Mouse (Mus musculus) forebrain, postnatal 0 days (tissue): ENCODE results near the gene Rbm7. TPM values are rescaled to one million over a fixed set of nuclear protein-coding genes. Genes with fewer than 3 reads are reported as not detected.
A peak's percentile ranks its signal among the peaks of the same experiment; 100 is the strongest.

Source experiments
- ATAC-seq: fragments of 200-750 bp; cut with Nextera tagmentation; 2 replicates; pipeline ENCODE4 v1.8.0; 2017; ENCODE audit warnings: mild to moderate bottlenecking, moderate library complexity
- DNase-seq: peaks from one replicate; pipeline ENCODE4 v3.0.0-alpha.2; 2015
- H3K27ac ChIP-seq: fragments of 300-500 bp; sonication (generic); 2 replicates; pipeline ENCODE4 v1.5.1; 2014; ENCODE audit warnings: low read depth, mild to moderate bottlenecking, antibody characterized with exemption, low read length, moderate library complexity, mixed read lengths
- H3K27me3 ChIP-seq: fragments of 300-500 bp; sonication (generic); 2 replicates; pipeline ENCODE4 v1.6.1; 2014; ENCODE audit warnings: mild to moderate bottlenecking, low read length, mixed read lengths; ENCODE audit not compliant: insufficient read depth
- H3K36me3 ChIP-seq: fragments of 300-500 bp; sonication (generic); 2 replicates; pipeline ENCODE4 v1.6.1; 2014; ENCODE audit warnings: mild to moderate bottlenecking, moderate library complexity; ENCODE audit not compliant: insufficient read depth
- H3K4me1 ChIP-seq: fragments of 300-500 bp; sonication (generic); 2 replicates; pipeline ENCODE4 v1.6.1; 2014; ENCODE audit warnings: antibody characterized with exemption; ENCODE audit not compliant: insufficient read depth
- H3K4me2 ChIP-seq: fragments of 300-500 bp; sonication (generic); 2 replicates; pipeline ENCODE4 v1.6.1; 2014; ENCODE audit warnings: low read depth, mild to moderate bottlenecking, moderate library complexity
- H3K4me3 ChIP-seq: fragments of 300-500 bp; sonication (generic); 2 replicates; pipeline ENCODE4 v1.5.1; 2014; ENCODE audit warnings: low read depth, low read length, mixed read lengths
- H3K9ac ChIP-seq: fragments of 300-500 bp; sonication (generic); 2 replicates; pipeline ENCODE4 v1.6.1; 2014; ENCODE audit warnings: mild to moderate bottlenecking
- H3K9me3 ChIP-seq: fragments of 300-500 bp; sonication (generic); 2 replicates; pipeline ENCODE4 v1.6.1; 2016; ENCODE audit warnings: low read length
- CTCF ChIP-seq: sonication (generic); IDR thresholded peaks from 2 replicates; pipeline ENCODE4 v1.5.1; 2016; ENCODE audit warnings: antibody characterized with exemption, control low read depth, low read depth
- WGBS: fragments of 180-500 bp; shearing (Covaris S2); extraction: QIAGEN DNeasy Blood & Tissue Kit; methylation state at CpG from one replicate; pipeline ENCODE4 v1.1.7; 2014; 5-methylcytosine and 5-hydroxymethylcytosine counted together
- microRNA-seq, 2 experiments: library from miRNA; unstranded; fragments of <30 nt; microRNA quantifications; one replicate each; pipeline ENCODE4; 2016
- polyA plus RNA-seq: library from polyadenylated mRNA; unstranded; fragments of >200 nt; fragmentation: Nextera tagmentation; extraction: Ambion mirVana; gene quantifications from 2 replicates; pipeline ENCODE4 v1.2.1, GENCODE M21; 2015
- total RNA-seq: library from RNA; depleted of rRNA; stranded (reverse); fragments of >200 nt; gene quantifications from 2 replicates; pipeline ENCODE4 v1.2.3, GENCODE M21; 2014; rRNA removed

Rbm7 gene
- total and polyA plus RNA-seq, 2 experiments from 2014 or later, result 74.4 to 86.8 TPM

DNA sequence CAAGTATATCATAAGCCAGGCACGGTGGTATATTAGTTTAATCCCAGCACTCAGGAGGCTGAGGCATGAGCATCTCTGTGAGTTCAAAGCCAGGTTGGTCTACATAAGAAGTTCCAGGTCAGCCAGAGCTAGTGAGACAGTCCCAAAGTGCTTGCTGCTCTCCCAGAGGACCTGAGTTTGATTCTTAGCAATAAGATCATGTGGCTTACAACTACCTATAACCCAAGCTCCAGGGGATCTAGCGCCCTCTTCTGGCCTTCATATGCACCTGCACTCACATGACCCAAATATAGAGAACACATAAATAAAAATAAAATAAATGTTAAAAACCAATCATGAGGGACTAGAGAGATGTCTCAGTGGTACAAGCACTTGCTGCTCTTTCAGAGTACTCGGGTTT is 36.2 kb downstream of the Rbm7 start:
- H3K9ac ChIP-seq, result no peak overlapping the region
- 72% methylated on average over 3 of the region's 3 CpGs for WGBS
- H3K36me3 ChIP-seq, result no peaks in the 10 kb centered on the region
- TF ChIP-seq CTCF, result peak; percentile 32
- H3K4me1 ChIP-seq, result no peaks in the 10 kb centered on the region
- no peak overlapping the region for H3K27ac ChIP-seq
- H3K4me3 ChIP-seq, result no peak overlapping the region
- no peak overlapping the region for H3K4me2 ChIP-seq
- no peak for DNase-seq
- no peaks in the 10 kb centered on the region for H3K9me3 ChIP-seq
- no peaks in the 10 kb centered on the region for H3K27me3 ChIP-seq
- ATAC-seq, result no peak

GRCm38 (mm10) chr9:48455961-48456360 is 39.1 kb downstream of the Rbm7 start:
- WGBS, result 85% methylated on average over 3 of the region's 3 CpGs
- no peak overlapping the region for H3K27ac ChIP-seq
- H3K4me2 ChIP-seq, result no peak overlapping the region
- H3K4me1 ChIP-seq, result no peaks in the 10 kb centered on the region
- H3K9ac ChIP-seq, result no peak overlapping the region
- no peak overlapping the region for H3K4me3 ChIP-seq
- ATAC-seq, result no peak
- H3K36me3 ChIP-seq, result no peaks in the 10 kb centered on the region
- no peaks in the 10 kb centered on the region for H3K27me3 ChIP-seq
- H3K9me3 ChIP-seq, result no peaks in the 10 kb centered on the region
- no peak for DNase-seq
- TF ChIP-seq CTCF, result no peak

- H3K4me2 ChIP-seq, result no peak overlapping the region
- no peaks in the 10 kb centered on the region for H3K9me3 ChIP-seq
- no peaks in the 10 kb centered on the region for H3K36me3 ChIP-seq
- no peak overlapping the region for H3K27ac ChIP-seq
- H3K4me3 ChIP-seq, result no peak overlapping the region
- no peak for TF ChIP-seq CTCF
- no peaks in the 10 kb centered on the region for H3K27me3 ChIP-seq
- DNase-seq (no peak), ATAC-seq (no peak)
- no peaks in the 10 kb centered on the region for H3K4me1 ChIP-seq
- 89% methylated on average over 17 of the region's 17 CpGs for WGBS
- no peak overlapping the region for H3K9ac ChIP-seq
These were observed 45.0 kb downstream of the Rbm7 start for GRCm38 (mm10) chr9:48450066-48450465.

DNA sequence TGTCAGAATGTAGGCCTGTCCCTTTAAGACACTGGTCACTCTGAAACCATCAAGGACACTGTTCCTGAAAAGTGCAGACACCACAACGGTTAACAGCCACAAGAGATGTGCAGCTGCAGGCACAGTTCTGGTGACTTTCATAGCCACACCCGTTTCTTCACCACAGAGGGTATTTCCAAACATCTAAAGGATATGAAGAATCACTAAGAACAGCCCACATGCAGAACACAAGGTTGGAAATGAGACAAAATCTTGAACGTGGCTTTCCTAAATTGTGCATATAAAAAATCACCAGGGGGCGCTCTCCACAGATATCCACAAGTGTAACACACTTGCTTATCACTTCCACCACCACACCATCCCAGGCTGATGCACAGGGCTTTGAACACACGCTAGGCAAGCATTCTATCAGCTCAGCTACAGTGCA is 47.3 kb downstream of the Rbm7 start:
- Histone ChIP-seq H3K36me3 (no peaks in the 10 kb centered on the region), H3K9ac (no peak overlapping the region), H3K4me1 (no peaks in the 10 kb centered on the region), H3K4me3 (no peak overlapping the region), H3K27me3 (no peaks in the 10 kb centered on the region), H3K27ac (no peak overlapping the region), H3K4me2 (no peak overlapping the region), H3K9me3 (no peaks in the 10 kb centered on the region)
- no peak for ATAC-seq
- peak; percentile 26 for DNase-seq
- peak; percentile 54 for TF ChIP-seq CTCF
- WGBS, result 38% methylated on average over 5 of the region's 5 CpGs

DNA sequence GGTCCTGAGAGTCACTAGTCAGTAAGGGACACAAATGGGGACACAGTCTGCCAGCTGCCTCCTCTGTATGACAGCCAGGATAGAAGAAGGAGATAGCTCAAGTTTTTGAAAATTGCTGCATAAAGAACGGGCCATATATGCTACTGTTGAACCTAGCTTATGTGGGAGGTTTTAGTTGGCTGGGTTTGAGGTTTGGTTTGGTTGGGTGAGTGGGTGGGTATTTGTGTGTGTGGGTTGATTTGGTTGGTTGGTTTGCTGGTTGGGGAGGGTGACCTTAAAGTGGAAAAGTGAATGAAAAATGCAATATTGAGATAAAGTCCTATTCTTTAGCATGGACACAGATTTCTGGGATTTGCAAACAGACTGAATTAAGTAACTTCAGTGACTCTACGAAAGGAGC is 50.3 kb downstream of the Rbm7 start:
- Histone ChIP-seq H3K27me3 (no peaks in the 10 kb centered on the region), H3K27ac (no peak overlapping the region), H3K9me3 (no peaks in the 10 kb centered on the region), H3K9ac (no peak overlapping the region), H3K36me3 (no peaks in the 10 kb centered on the region), H3K4me1 (no peaks in the 10 kb centered on the region), H3K4me3 (no peak overlapping the region), H3K4me2 (no peak overlapping the region)
- ATAC-seq (no peak), DNase-seq (no peak)
- TF ChIP-seq CTCF, result no peak
- WGBS, result 85% methylated on average over 2 of the region's 2 CpGs

DNA sequence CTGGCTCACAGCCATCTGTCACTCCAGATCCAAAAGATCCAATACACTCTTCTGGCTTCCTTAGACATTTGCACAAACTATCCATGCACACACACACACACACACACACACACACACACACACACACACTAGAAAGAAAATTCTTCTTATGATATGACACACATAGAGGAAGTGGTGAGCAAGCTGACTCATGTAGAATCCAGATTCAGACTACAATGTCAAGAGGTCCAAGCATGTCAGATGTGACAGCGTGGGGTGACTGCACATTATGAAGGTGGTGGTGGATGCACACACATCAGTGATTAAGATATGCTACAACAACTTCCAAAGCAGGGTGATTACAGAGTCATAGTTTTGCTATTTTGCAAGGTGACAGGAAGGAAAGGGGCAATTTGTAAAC is 51.2 kb downstream of the Rbm7 start:
- Histone ChIP-seq H3K36me3 (no peaks in the 10 kb centered on the region), H3K4me3 (no peak overlapping the region), H3K9me3 (no peaks in the 10 kb centered on the region), H3K27ac (no peak overlapping the region), H3K4me2 (no peak overlapping the region), H3K4me1 (no peaks in the 10 kb centered on the region), H3K9ac (no peak overlapping the region), H3K27me3 (no peaks in the 10 kb centered on the region)
- WGBS, result 91% methylated on average over 1 of the region's 1 CpGs
- ATAC-seq (no peak), DNase-seq (no peak)
- TF ChIP-seq CTCF, result no peak

Small RNA genes lying within 50 kb of the gene (microRNA-seq; reads per million reads assigned to microRNA genes)
- 0 reads per million in 2 experiments for gene Gm23653

Other genes starting within 250 kb of the Rbm7 start
- gene Nxpe2, start 141.8 kb downstream of the Rbm7 start, total RNA-seq, result not detected in 2 replicates
- 0.08 and 0.38 TPM in 2 replicates for gene Nxpe2, start 141.8 kb downstream of the Rbm7 start, polyA plus RNA-seq
- gene Rexo2, start 14.7 kb downstream of the Rbm7 start, total RNA-seq, result 61.2 and 83.9 TPM in 2 replicates
- 108 and 109 TPM in 2 replicates for gene Rexo2, start 14.7 kb downstream of the Rbm7 start, polyA plus RNA-seq
- 24.4 and 24.6 TPM in 2 replicates for gene Gm5617, start 143 bp upstream of the Rbm7 start, total RNA-seq
- gene Gm5617, start 143 bp upstream of the Rbm7 start, polyA plus RNA-seq, result 23.3 and 30.7 TPM in 2 replicates
- gene Nnmt, start 109.9 kb upstream of the Rbm7 start, total RNA-seq, result 3.1 and 4.6 TPM in 2 replicates
- gene Nnmt, start 109.9 kb upstream of the Rbm7 start, polyA plus RNA-seq, result 5.5 and 5.7 TPM in 2 replicates